Mouse (Mus musculus) G1E (cell line): ENCODE measurements at regions not wholly inside any gene's neighbourhood (a gene's known extent, or its start where the extent isn't known, plus 50 kb on each side); places are given as distances from the start of the nearest gene placed in this dataset.

Experiments used
- CTCF ChIP-seq: IDR thresholded peaks from 2 replicates; pipeline ENCODE4 v1.5.1; 2012; ENCODE audit warnings: low read depth, low read length, inconsistent platforms, mixed read lengths
- GATA1 ChIP-seq: IDR thresholded peaks from 2 replicates; pipeline ENCODE4 v1.6.1; 2012; ENCODE audit warnings: borderline replicate concordance, low read length, inconsistent platforms, mixed read lengths
- GATA2 ChIP-seq: IDR thresholded peaks from 2 replicates; pipeline ENCODE4 v1.6.1; 2012; ENCODE audit warnings: low read depth, low read length, inconsistent platforms, borderline replicate concordance
- POLR2AphosphoS5 ChIP-seq: IDR thresholded peaks from 2 replicates; pipeline ENCODE4 v1.6.1; 2012; ENCODE audit warnings: low read depth, low read length, inconsistent platforms; ENCODE audit not compliant: insufficient replicate concordance

DNA sequence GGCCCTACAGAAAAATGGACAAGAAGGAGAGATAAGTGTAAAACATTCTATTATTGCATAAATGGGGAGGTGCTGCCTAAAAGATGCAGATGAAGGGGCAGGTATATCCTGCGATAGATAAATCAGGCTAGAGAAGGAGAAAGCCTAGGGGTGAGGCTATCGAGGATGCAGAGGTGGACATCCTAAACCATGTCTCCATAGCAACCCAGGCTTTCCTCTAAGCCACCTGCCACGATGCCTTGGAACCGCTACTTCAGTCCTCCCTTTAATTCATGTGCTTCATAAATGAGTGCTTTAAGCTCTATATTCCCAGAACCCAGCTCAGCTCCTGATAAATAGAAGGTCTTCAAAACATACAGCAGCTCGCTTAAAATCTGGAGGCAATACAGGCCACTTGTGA lies 179.3 kb upstream of the Serp2 start:
- TF ChIP-seq CTCF (no peak), GATA2 (no peak), GATA1 (no peak), POLR2AphosphoS5 (no peak)
